Mouse (Mus musculus): ENCODE measurements around the gene Krt7. TPM values are rescaled to one million over a fixed set of nuclear protein-coding genes. Genes with fewer than 3 reads are reported as not detected.

Krt7 gene
- polyA plus RNA-seq, 1 experiment from 2014 or later, result 12.0 TPM

DNA sequence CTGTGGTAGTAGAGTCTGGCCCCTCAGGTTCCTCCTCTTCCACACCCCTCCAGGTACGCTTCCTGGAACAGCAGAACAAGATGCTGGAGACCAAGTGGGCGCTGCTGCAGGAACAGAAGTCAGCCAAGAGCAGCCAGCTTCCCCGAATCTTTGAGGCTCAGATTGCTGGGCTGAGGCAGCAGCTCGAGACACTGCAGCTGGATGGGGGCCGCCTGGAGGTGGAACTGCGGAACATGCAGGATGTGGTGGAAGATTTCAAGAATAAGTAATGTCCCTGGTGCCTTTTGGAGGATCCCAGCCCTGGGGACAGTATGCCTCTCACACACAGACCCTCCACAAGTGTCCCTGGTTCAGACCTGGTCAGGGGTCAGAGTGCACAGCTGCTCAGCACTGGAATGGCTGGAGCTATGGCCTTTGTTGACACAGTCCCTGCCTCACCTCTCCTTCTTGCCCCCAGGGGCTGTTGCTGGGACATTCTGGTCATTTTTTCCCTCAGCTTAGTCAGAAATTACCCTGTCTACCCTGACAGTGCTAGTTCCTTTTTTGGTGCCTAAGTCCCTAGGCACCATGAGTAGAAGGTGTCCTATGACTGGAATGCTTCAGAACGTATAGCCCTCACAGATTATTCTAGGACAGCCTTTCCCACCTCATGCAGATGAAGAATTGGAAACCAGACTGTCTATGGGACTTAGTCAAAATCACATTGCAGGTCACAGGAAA lies 3.2 kb downstream of the Krt7 start:
- Histone ChIP-seq H3K4me2 (replicated peaks; ENCODE audit: low read depth, low read length) (no peak overlapping the region), H3K27ac (ENCODE audit: low read depth, low read length) (no peak overlapping the region), H3K4me1 (replicated peaks; ENCODE audit: control insufficient read depth, insufficient read depth, low read length) (no peaks in the 10 kb centered on the region), H3K4me3 (ENCODE audit: low read depth, low read length) (no peak overlapping the region), H3K9ac (ENCODE audit: low read depth, low read length) (no peak overlapping the region), H3K9me3 (ENCODE audit: control insufficient read depth, low read length) (no peaks in the 10 kb centered on the region), H3K27me3 (ENCODE audit: control insufficient read depth, insufficient read depth, low read length) (peaks cover 12% of the 10 kb centered on the region), H3K36me3 (ENCODE audit: control insufficient read depth, insufficient read depth, low read length) (no peaks in the 10 kb centered on the region)
- WGBS, result 53% methylated on average over 7 of the region's 7 CpGs
- DNase-seq (ENCODE audit: low spot score) (no peak), ATAC-seq (ENCODE audit: low FRiP score) (no peak)

- WGBS, result 49% methylated on average over 11 of the region's 11 CpGs
- Histone ChIP-seq H3K9me3 (ENCODE audit: control insufficient read depth, low read length) (no peaks in the 10 kb centered on the region), H3K4me3 (ENCODE audit: low read depth, low read length) (no peak overlapping the region), H3K4me2 (replicated peaks; ENCODE audit: low read depth, low read length) (no peak overlapping the region), H3K27ac (ENCODE audit: low read depth, low read length) (no peak overlapping the region), H3K36me3 (ENCODE audit: control insufficient read depth, insufficient read depth, low read length) (no peaks in the 10 kb centered on the region), H3K27me3 (ENCODE audit: control insufficient read depth, insufficient read depth, low read length) (peaks cover 12% of the 10 kb centered on the region), H3K9ac (ENCODE audit: low read depth, low read length) (no peak overlapping the region), H3K4me1 (replicated peaks; ENCODE audit: control insufficient read depth, insufficient read depth, low read length) (no peaks in the 10 kb centered on the region)
- DNase-seq (ENCODE audit: low spot score) (no peak), ATAC-seq (ENCODE audit: low FRiP score) (no peak)
Observed at GRCm38 (mm10) chr15:101414807-101415565, 4.1 kb downstream of the Krt7 start.

DNA sequence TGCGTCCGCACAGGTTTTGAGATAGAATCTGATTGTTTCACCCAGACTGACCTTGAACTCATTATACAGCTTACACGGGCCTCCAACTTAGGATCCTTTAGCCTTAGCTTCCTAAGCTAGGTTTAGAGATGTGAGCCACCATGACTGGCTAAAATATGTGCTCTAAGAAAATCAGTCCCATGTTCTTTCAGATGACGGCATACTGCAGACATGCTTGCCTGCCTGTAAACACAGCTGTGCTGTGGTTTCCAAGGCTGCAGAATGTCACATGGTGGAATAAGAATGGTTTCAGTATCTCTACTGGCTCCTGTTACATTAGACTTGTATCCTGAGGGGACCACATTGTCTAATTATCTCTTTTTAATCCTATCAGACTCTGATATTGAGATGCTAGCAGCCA lies 8.1 kb downstream of the Krt7 start:
- Histone ChIP-seq H3K27me3 (ENCODE audit: control insufficient read depth, insufficient read depth, low read length) (no peaks in the 10 kb centered on the region; the same call in 1 of the 2 replicates), H3K27ac (ENCODE audit: low read depth, low read length) (no peak overlapping the region), H3K4me1 (replicated peaks; ENCODE audit: control insufficient read depth, insufficient read depth, low read length) (no peaks in the 10 kb centered on the region), H3K9ac (ENCODE audit: low read depth, low read length) (no peak overlapping the region), H3K9me3 (ENCODE audit: control insufficient read depth, low read length) (no peaks in the 10 kb centered on the region), H3K36me3 (ENCODE audit: control insufficient read depth, insufficient read depth, low read length) (no peaks in the 10 kb centered on the region), H3K4me3 (ENCODE audit: low read depth, low read length) (no peak overlapping the region), H3K4me2 (replicated peaks; ENCODE audit: low read depth, low read length) (no peak overlapping the region)
- ATAC-seq (ENCODE audit: low FRiP score), result no peak
- 94% methylated on average over 4 of the region's 4 CpGs for WGBS
- no peak for DNase-seq (ENCODE audit: low spot score)

- no peaks in the 10 kb centered on the region for H3K4me1 ChIP-seq (replicated peaks; ENCODE audit: control insufficient read depth, insufficient read depth, low read length)
- H3K4me3 ChIP-seq (ENCODE audit: low read depth, low read length), result no peak overlapping the region
- no peaks in the 10 kb centered on the region for H3K36me3 ChIP-seq (ENCODE audit: control insufficient read depth, insufficient read depth, low read length)
- H3K27me3 ChIP-seq (ENCODE audit: control insufficient read depth, insufficient read depth, low read length), result no peaks in the 10 kb centered on the region
- H3K9me3 ChIP-seq (ENCODE audit: control insufficient read depth, low read length), result no peaks in the 10 kb centered on the region
- ATAC-seq (ENCODE audit: low FRiP score) (no peak), DNase-seq (ENCODE audit: low spot score) (peak; percentile 36)
- H3K27ac ChIP-seq (ENCODE audit: low read depth, low read length), result no peak overlapping the region
- H3K9ac ChIP-seq (ENCODE audit: low read depth, low read length), result no peak overlapping the region
- WGBS, result 63% methylated on average over 6 of the region's 6 CpGs
- H3K4me2 ChIP-seq (replicated peaks; ENCODE audit: low read depth, low read length), result no peak overlapping the region
Observed at GRCm38 (mm10) chr15:101420903-101421302, 10.1 kb downstream of the Krt7 start.

- H3K27me3 ChIP-seq (ENCODE audit: control insufficient read depth, insufficient read depth, low read length), result no peaks in the 10 kb centered on the region
- WGBS, result 17% methylated on average over 5 of the region's 5 CpGs
- no peak overlapping the region for H3K4me2 ChIP-seq (replicated peaks; ENCODE audit: low read depth, low read length)
- H3K36me3 ChIP-seq (ENCODE audit: control insufficient read depth, insufficient read depth, low read length), result no peaks in the 10 kb centered on the region
- ATAC-seq (ENCODE audit: low FRiP score) (no peak), DNase-seq (ENCODE audit: low spot score) (no peak)
- no peaks in the 10 kb centered on the region for H3K9me3 ChIP-seq (ENCODE audit: control insufficient read depth, low read length)
- H3K4me1 ChIP-seq (replicated peaks; ENCODE audit: control insufficient read depth, insufficient read depth, low read length), result no peaks in the 10 kb centered on the region
- H3K4me3 ChIP-seq (ENCODE audit: low read depth, low read length), result no peak overlapping the region
- no peak overlapping the region for H3K27ac ChIP-seq (ENCODE audit: low read depth, low read length)
- H3K9ac ChIP-seq (ENCODE audit: low read depth, low read length), result no peak overlapping the region
Observed at GRCm38 (mm10) chr15:101424914-101425313, 14.1 kb downstream of the Krt7 start.

DNA sequence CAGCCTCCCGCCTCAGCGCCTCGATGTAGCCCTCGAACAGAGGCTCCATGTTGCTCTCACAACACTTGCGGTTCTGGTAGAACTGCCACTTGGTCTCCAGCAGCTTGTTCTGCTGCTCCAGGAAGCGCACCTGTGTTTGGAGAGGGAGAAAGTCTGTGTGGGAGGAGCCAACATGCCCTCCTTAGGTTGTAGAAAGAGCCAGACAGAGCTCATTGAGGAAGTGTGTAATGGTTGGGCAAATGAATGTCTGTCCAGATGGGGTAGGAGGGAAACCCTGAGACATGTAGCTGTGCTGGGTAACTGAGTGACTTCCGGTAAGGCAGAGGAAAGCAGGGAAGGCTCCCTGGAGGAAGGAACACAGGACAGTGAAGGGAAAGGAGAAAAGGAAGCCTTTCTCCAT lies 25.8 kb downstream of the Krt7 start:
- Histone ChIP-seq H3K4me1 (replicated peaks; ENCODE audit: control insufficient read depth, insufficient read depth, low read length) (0 out of 2 replicates have a peak, but pooled peaks cover 4% of the 10 kb centered on the region), H3K36me3 (ENCODE audit: control insufficient read depth, insufficient read depth, low read length) (no peaks in the 10 kb centered on the region), H3K9me3 (ENCODE audit: control insufficient read depth, low read length) (no peaks in the 10 kb centered on the region), H3K4me3 (ENCODE audit: low read depth, low read length) (no peak overlapping the region), H3K4me2 (replicated peaks; ENCODE audit: low read depth, low read length) (no peak overlapping the region), H3K9ac (ENCODE audit: low read depth, low read length) (no peak overlapping the region), H3K27me3 (ENCODE audit: control insufficient read depth, insufficient read depth, low read length) (peaks cover 19% of the 10 kb centered on the region), H3K27ac (ENCODE audit: low read depth, low read length) (no peak overlapping the region)
- no peak for ATAC-seq (ENCODE audit: low FRiP score)
- no peak for DNase-seq (ENCODE audit: low spot score)
- 88% methylated on average over 7 of the region's 7 CpGs for WGBS

DNA sequence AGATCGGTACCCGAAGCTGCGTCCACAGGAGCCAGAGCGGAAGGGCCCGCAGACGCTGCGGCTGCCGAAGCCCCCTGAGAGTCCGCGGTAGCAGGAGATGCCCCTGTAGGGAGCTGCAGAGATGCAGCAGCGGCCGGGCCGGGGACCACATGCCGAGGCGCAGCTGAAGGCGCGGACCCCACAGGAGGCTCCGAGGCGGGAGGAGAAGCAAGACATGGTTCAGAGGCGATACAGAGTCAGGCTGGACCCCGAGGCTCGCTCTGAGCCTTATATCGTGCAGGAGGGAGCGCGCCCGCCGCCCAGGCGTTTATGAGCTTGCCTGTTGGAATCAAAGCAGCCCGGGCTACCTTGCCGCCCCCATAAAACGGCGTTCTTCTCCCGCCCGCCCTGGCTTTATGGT lies 27.7 kb downstream of the Krt7 start, which contains the start of gene Krt87:
Gene Krt87 (minus strand): TSS at position 250 of the 400 bp plus-strand sequence.
- Histone ChIP-seq H3K9ac (ENCODE audit: low read depth, low read length) (peak within 1 kb of the TSS; percentile 44), H3K4me3 (ENCODE audit: low read depth, low read length) (peak within 1 kb of the TSS; percentile 27), H3K36me3 (ENCODE audit: control insufficient read depth, insufficient read depth, low read length) (no peaks in the 10 kb centered on the region), H3K27me3 (ENCODE audit: control insufficient read depth, insufficient read depth, low read length) (peaks cover 19% of the 10 kb centered on the region), H3K4me1 (replicated peaks; ENCODE audit: control insufficient read depth, insufficient read depth, low read length) (0 out of 2 replicates have a peak, but pooled peaks cover 4% of the 10 kb centered on the region), H3K9me3 (ENCODE audit: control insufficient read depth, low read length) (no peaks in the 10 kb centered on the region), H3K4me2 (replicated peaks; ENCODE audit: low read depth, low read length) (peak within 1 kb of the TSS; percentile 58), H3K27ac (ENCODE audit: low read depth, low read length) (no peak within 1 kb of the TSS)
- ATAC-seq (ENCODE audit: low FRiP score) (no peak), DNase-seq (ENCODE audit: low spot score) (peak; percentile 41)
- WGBS, result 3% methylated on average over 34 of the region's 34 CpGs

GRCm38 (mm10) chr15:101440837-101441236 lies 30.0 kb downstream of the Krt7 start:
- 0 out of 2 replicates have a peak, but pooled peaks cover 4% of the 10 kb centered on the region for H3K4me1 ChIP-seq (replicated peaks; ENCODE audit: control insufficient read depth, insufficient read depth, low read length)
- 85% methylated on average over 4 of the region's 4 CpGs for WGBS
- no peak overlapping the region for H3K9ac ChIP-seq (ENCODE audit: low read depth, low read length)
- H3K36me3 ChIP-seq (ENCODE audit: control insufficient read depth, insufficient read depth, low read length), result no peaks in the 10 kb centered on the region
- no peak overlapping the region for H3K4me3 ChIP-seq (ENCODE audit: low read depth, low read length)
- no peak overlapping the region for H3K4me2 ChIP-seq (replicated peaks; ENCODE audit: low read depth, low read length)
- DNase-seq (ENCODE audit: low spot score) (no peak), ATAC-seq (ENCODE audit: low FRiP score) (no peak)
- no peak overlapping the region for H3K27ac ChIP-seq (ENCODE audit: low read depth, low read length)
- H3K9me3 ChIP-seq (ENCODE audit: control insufficient read depth, low read length), result no peaks in the 10 kb centered on the region
- H3K27me3 ChIP-seq (ENCODE audit: control insufficient read depth, insufficient read depth, low read length), result peaks cover 19% of the 10 kb centered on the region

All from hindbrain, embryonic 11.5 days (tissue).